Mouse (Mus musculus) intestine, embryonic 14.5 days (tissue): ENCODE measurements around the gene Tmem120a. TPM values are rescaled to one million over a fixed set of nuclear protein-coding genes. Genes with fewer than 3 reads are reported as not detected.
A peak's percentile ranks its signal among the peaks of the same experiment; 100 is the strongest.

Experiments used
- ATAC-seq: fragments of 200-750 bp; cut with Nextera tagmentation; replicated peaks from 2 replicates; pipeline ENCODE4 v1.8.0; 2017; ENCODE audit warnings: low read depth, moderate number of reproducible peaks, moderate TSS enrichment, moderate library complexity; ENCODE audit not compliant: low FRiP score, low TSS enrichment
- DNase-seq: peaks from one replicate; pipeline ENCODE4 v3.0.0-alpha.2; 2018; ENCODE audit warnings: low spot score
- H3K27ac ChIP-seq: fragments of 300-500 bp; sonication (generic); 2 replicates; pipeline ENCODE4 v1.5.1; 2014; ENCODE audit warnings: low read depth, mild to moderate bottlenecking, control low read depth
- H3K27me3 ChIP-seq: fragments of 300-500 bp; sonication (generic); replicated peaks from 2 replicates; pipeline ENCODE4 v1.6.1; 2014; ENCODE audit warnings: low read length, control low read depth; ENCODE audit not compliant: control insufficient read depth, insufficient read depth
- H3K36me3 ChIP-seq: fragments of 300-500 bp; sonication (generic); 2 replicates; pipeline ENCODE4 v1.6.1; 2014; ENCODE audit warnings: low read length, control low read depth; ENCODE audit not compliant: control insufficient read depth, insufficient read depth
- H3K4me1 ChIP-seq: fragments of 300-500 bp; sonication (generic); replicated peaks from 2 replicates; pipeline ENCODE4 v1.6.1; 2014; ENCODE audit warnings: low read length, control low read depth, mixed read lengths; ENCODE audit not compliant: control insufficient read depth, insufficient read depth
- H3K4me2 ChIP-seq: fragments of 300-500 bp; sonication (generic); 2 replicates; pipeline ENCODE4 v1.6.1; 2014; ENCODE audit warnings: low read length
- H3K4me3 ChIP-seq: fragments of 300-500 bp; sonication (generic); 2 replicates; pipeline ENCODE4 v1.5.1; 2014; ENCODE audit warnings: low read depth, low read length, control low read depth, mixed read lengths
- H3K9ac ChIP-seq: fragments of 300-500 bp; sonication (generic); 2 replicates; pipeline ENCODE4 v1.6.1; 2014; ENCODE audit warnings: mild to moderate bottlenecking, low read length
- H3K9me3 ChIP-seq: fragments of 300-500 bp; sonication (generic); 2 replicates; pipeline ENCODE4 v1.6.1; 2016; ENCODE audit warnings: low read length, control low read depth; ENCODE audit not compliant: control insufficient read depth
- WGBS: fragments of 180-500 bp; shearing (Covaris S2); extraction: QIAGEN DNeasy Blood & Tissue Kit; methylation state at CpG from one replicate; pipeline ENCODE4 v1.1.7; 2014; 5-methylcytosine and 5-hydroxymethylcytosine counted together
- polyA plus RNA-seq: library from polyadenylated mRNA; unstranded; fragments of >200 nt; fragmentation: Nextera tagmentation; extraction: Ambion mirVana; gene quantifications from 2 replicates; pipeline ENCODE4 v1.2.1, GENCODE M21; 2014

Tmem120a gene
- polyA plus RNA-seq, 1 experiment from 2014 or later, result 40.9 TPM

DNA sequence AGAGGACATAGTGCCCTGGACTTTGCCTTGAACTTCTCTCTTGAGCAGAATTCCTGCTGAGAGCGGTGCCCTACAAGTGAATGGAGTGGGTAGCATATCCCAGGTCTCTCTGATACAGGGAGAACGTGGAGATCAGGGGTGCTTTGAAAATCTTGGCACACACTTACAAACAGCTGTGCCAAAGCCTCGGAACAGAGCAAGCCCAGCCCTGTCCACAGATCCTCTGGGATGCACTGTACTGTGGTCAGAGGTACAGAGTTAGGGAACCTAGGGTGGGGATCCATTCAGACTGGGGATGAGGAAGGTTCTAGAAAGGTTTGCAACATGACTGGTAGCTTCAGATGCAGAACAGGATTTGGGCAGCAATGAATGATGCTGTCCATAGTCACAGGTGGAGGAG, 24.1 kb downstream of the Tmem120a start:
- Histone ChIP-seq H3K36me3 (peaks cover 29% of the 10 kb centered on the region), H3K9me3 (no peaks in the 10 kb centered on the region), H3K27ac (no peak overlapping the region), H3K4me2 (no peak overlapping the region), H3K27me3 (no peaks in the 10 kb centered on the region), H3K4me3 (no peak overlapping the region), H3K4me1 (peaks cover 11% of the 10 kb centered on the region), H3K9ac (no peak overlapping the region)
- ATAC-seq (no peak), DNase-seq (no peak)
- 91% methylated on average over 3 of the region's 3 CpGs for WGBS

DNA sequence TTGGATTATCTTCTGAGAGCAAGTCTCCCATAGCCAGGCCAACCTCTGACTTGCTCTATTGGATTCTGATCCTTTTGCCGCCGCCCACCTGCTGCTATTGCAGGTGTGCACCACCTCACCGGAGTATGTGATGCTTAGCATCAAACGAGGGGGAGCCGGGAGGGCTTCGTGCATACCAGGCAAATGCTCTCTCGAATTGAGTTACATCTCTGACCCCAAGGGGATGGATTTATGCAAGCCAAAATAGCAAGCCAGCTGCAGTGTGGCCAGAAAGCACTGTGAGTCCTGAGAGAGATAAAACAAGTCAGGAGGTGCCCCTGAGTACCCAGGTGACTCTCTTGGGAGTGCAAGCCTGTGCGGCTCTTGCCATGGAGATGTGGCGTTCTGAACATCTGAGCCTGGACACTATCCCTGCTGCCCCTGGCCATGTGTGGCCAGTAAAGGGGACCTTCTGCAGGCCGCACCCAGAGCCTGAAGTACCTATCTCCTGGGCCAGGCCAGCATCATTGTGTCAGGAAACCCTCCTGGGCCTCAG, 24.6 kb downstream of the Tmem120a start:
- no peak overlapping the region for H3K9ac ChIP-seq

DNA sequence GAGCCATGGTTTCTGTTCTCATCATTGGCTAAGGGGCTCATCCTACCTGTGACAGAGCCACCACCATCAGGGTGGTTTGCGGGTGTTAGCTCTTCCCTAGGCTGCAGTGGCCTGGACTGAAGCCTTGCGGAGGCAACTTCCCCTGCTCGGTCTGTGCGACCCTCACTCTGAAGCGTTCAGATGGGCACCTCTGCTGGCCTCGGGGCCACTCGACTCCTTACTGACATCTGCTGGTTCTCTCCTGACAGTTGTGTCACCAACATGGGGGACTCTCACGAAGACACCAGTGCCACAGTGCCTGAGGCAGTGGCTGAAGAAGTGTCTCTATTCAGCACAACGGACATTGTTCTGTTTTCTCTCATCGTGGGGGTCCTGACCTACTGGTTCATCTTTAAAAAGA, 28.6 kb downstream of the Tmem120a start:
- DNase-seq (no peak), ATAC-seq (no peak)
- 57% methylated on average over 10 of the region's 10 CpGs for WGBS

More for the DNA sequence above, 24.6 kb downstream of the Tmem120a start:
- Histone ChIP-seq H3K27me3 (no peaks in the 10 kb centered on the region), H3K4me1 (peaks cover 6% of the 10 kb centered on the region), H3K4me3 (no peak overlapping the region), H3K36me3 (peaks cover 29% of the 10 kb centered on the region), H3K27ac (no peak overlapping the region), H3K4me2 (no peak overlapping the region), H3K9me3 (no peaks in the 10 kb centered on the region)
- 87% methylated on average over 10 of the region's 10 CpGs for WGBS
- DNase-seq, result no peak
- ATAC-seq, result no peak

GRCm38 (mm10) chr5:135713441-135714218, 30.6 kb downstream of the Tmem120a start:
- no peaks in the 10 kb centered on the region for H3K9me3 ChIP-seq
- H3K4me2 ChIP-seq, result no peak overlapping the region; the same call in 1 of the 2 replicates
- H3K4me3 ChIP-seq, result no peak overlapping the region
- ATAC-seq (0 out of 2 replicates have a peak, but pooled peaks have one; percentile 68), DNase-seq (no peak)
- WGBS, result 59% methylated on average over 16 of the region's 16 CpGs
- no peak overlapping the region for H3K27ac ChIP-seq
- peaks cover 29% of the 10 kb centered on the region for H3K36me3 ChIP-seq
- peaks cover 14% of the 10 kb centered on the region for H3K4me1 ChIP-seq
- no peaks in the 10 kb centered on the region for H3K27me3 ChIP-seq
- H3K9ac ChIP-seq, result no peak overlapping the region

More for the DNA sequence above, 28.6 kb downstream of the Tmem120a start:
- Histone ChIP-seq H3K4me2 (no peak overlapping the region), H3K27ac (no peak overlapping the region), H3K4me3 (no peak overlapping the region), H3K36me3 (peaks cover 29% of the 10 kb centered on the region), H3K4me1 (peaks cover 14% of the 10 kb centered on the region), H3K27me3 (no peaks in the 10 kb centered on the region), H3K9ac (no peak overlapping the region), H3K9me3 (no peaks in the 10 kb centered on the region)

DNA sequence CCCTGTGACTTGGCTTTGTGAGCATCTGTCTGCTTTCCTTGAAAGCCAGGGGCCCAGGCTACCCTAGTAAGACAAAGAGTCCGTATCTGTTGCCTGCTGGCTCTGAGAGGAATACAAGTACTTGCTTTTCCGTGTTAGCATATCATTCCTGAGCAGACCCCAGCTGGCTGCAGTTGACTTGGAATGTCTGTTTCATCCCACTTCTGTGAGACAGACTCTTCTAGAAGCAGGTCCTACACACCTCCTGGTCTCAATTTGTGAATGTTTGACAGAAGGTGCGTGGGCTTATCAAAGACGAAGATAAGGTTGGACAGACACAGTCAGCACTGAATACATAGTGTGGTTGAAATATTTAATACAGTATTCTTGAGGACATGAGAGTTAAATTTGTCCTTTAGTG, 31.4 kb downstream of the Tmem120a start:
- Histone ChIP-seq H3K4me1 (peaks cover 14% of the 10 kb centered on the region), H3K27me3 (no peaks in the 10 kb centered on the region), H3K9me3 (no peaks in the 10 kb centered on the region), H3K4me3 (no peak overlapping the region), H3K4me2 (no peak overlapping the region), H3K36me3 (peaks cover 26% of the 10 kb centered on the region), H3K27ac (no peak overlapping the region), H3K9ac (no peak overlapping the region)
- ATAC-seq (no peak), DNase-seq (no peak)
- 58% methylated on average over 4 of the region's 4 CpGs for WGBS

- ATAC-seq, result no peak
- H3K9ac ChIP-seq, result no peak overlapping the region
- H3K27ac ChIP-seq, result no peak overlapping the region
- H3K4me3 ChIP-seq, result no peak overlapping the region
- no peak for DNase-seq
- H3K9me3 ChIP-seq, result no peaks in the 10 kb centered on the region
- 90% methylated on average over 13 of the region's 13 CpGs for WGBS
- H3K4me2 ChIP-seq, result no peak overlapping the region
- no peaks in the 10 kb centered on the region for H3K27me3 ChIP-seq
- peaks cover 21% of the 10 kb centered on the region for H3K36me3 ChIP-seq
- peaks cover 14% of the 10 kb centered on the region for H3K4me1 ChIP-seq
Observed at GRCm38 (mm10) chr5:135711582-135712355, 32.5 kb downstream of the Tmem120a start.

DNA sequence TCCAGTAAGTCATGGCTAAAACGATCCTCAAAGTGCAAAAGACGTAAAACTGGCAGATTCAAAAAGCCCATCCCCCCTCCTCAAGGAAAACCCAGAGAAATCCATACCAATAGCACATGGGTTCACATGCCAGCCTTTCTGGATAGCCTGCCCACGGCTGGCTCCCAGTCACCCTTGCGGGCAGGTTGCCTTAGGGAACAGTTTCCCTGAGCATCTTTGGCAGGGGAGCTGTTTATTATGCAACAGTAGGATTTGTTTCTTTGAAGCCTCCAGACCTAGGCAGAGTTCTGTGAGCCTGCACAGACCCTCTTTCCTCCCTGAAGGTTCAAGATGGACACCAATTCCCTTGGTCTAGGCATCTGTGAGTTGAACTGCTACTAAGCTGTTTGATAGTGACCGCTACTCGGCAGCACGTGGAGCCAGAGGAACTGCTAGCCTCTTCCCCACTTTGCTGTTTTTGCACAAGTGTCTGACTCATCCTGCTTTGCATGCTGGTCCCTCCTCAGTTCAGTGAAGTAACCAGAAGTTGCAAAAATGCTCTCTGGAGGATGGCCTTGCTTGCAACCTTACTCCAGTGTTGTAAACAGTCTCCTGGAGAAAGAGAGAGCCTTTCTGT, 33.5 kb downstream of the Tmem120a start:
- ATAC-seq (no peak), DNase-seq (no peak)
- Histone ChIP-seq H3K27me3 (no peaks in the 10 kb centered on the region), H3K27ac (no peak overlapping the region), H3K9me3 (no peaks in the 10 kb centered on the region), H3K4me1 (peaks cover 14% of the 10 kb centered on the region), H3K4me3 (no peak overlapping the region), H3K9ac (no peak overlapping the region), H3K36me3 (peaks cover 12% of the 10 kb centered on the region; the same call in 1 of the 2 replicates), H3K4me2 (no peak overlapping the region)
- WGBS, result 80% methylated on average over 7 of the region's 7 CpGs

DNA sequence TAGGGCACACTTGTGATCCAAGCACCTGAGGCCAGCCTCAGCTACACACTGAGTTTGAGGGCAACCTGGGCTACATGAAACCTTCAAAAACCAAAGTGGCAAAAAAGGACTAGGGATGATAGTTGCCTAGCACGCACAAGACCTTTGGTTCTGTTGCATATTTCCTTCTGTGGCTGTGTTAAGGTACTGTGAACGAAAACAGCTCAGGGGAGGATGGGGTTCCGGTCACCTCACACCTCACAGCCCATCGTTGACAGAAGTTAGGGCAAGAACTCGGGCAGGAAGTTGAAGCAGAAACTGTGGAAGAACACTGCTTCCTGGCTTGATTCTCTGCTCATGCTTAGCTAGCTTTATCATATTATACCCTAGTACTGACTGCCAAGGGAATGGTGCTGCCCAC, 34.5 kb downstream of the Tmem120a start:
- Histone ChIP-seq H3K9ac (no peak overlapping the region), H3K27me3 (no peaks in the 10 kb centered on the region), H3K27ac (no peak overlapping the region), H3K9me3 (no peaks in the 10 kb centered on the region), H3K36me3 (peaks cover 12% of the 10 kb centered on the region; the same call in 1 of the 2 replicates), H3K4me3 (no peak overlapping the region), H3K4me2 (no peak overlapping the region), H3K4me1 (peaks cover 14% of the 10 kb centered on the region)
- no peak for DNase-seq
- no peak for ATAC-seq
- 94% methylated on average over 5 of the region's 5 CpGs for WGBS
